Mouse (Mus musculus) heart, adult 2 months (tissue): ENCODE measurements around the gene Hvcn1. TPM values are rescaled to one million over a fixed set of nuclear protein-coding genes. Genes with fewer than 3 reads are reported as not detected.

Source experiments
- DNase-seq, 2 experiments: peaks; one replicate each; pipeline ENCODE4 v3.0.0; 2021
- H3K27ac ChIP-seq: fragments of 200-600 bp; 2 replicates; pipeline ENCODE4 v1.8.1; 2022
- H3K27me3 ChIP-seq: fragments of 200-500 bp; 2 replicates; pipeline ENCODE4 v1.6.1; 2012; ENCODE audit warnings: mild to moderate bottlenecking, low read length, inconsistent platforms, mixed read lengths; ENCODE audit not compliant: control insufficient read depth, insufficient read depth
- H3K36me3 ChIP-seq: fragments of 200-500 bp; 2 replicates; pipeline ENCODE4 v1.6.1; 2012; ENCODE audit warnings: low read length, inconsistent platforms; ENCODE audit not compliant: control insufficient read depth, insufficient read depth
- H3K4me1 ChIP-seq: fragments of 200-500 bp; 2 replicates; pipeline ENCODE4 v1.6.1; 2011; ENCODE audit warnings: low read length; ENCODE audit not compliant: control insufficient read depth, insufficient read depth
- H3K4me3 ChIP-seq: fragments of 200-600 bp; 2 replicates; pipeline ENCODE4 v1.8.1; 2022
- H3K79me2 ChIP-seq: fragments of 200-500 bp; replicated peaks from 2 replicates; pipeline ENCODE4 v1.6.1; 2012; ENCODE audit warnings: mild to moderate bottlenecking, inconsistent platforms, low read length, moderate library complexity, mixed read lengths; ENCODE audit not compliant: control insufficient read depth, insufficient read depth
- H3K9ac ChIP-seq: fragments of 200-500 bp; 2 replicates; pipeline ENCODE4 v1.6.1; 2012; ENCODE audit warnings: low read depth, mild to moderate bottlenecking, control low read depth, inconsistent platforms, low read length, mixed read lengths
- CTCF ChIP-seq: fragments of 200-600 bp; IDR thresholded peaks from 2 replicates; pipeline ENCODE4 v1.8.1; 2022; ENCODE audit warnings: antibody characterized with exemption, mild to moderate bottlenecking, moderate library complexity
- EP300 ChIP-seq: fragments of 200-500 bp; IDR thresholded peaks from 2 replicates; pipeline ENCODE4 v1.6.1; 2011; ENCODE audit warnings: low read depth, low read length, control low read depth; ENCODE audit not compliant: insufficient read depth
- POLR2A ChIP-seq: fragments of 200-500 bp; IDR thresholded peaks from 2 replicates; pipeline ENCODE4 v1.6.1; 2011; ENCODE audit warnings: mild to moderate bottlenecking, low read depth, low read length, control low read depth; ENCODE audit not compliant: insufficient read depth
- WGBS: fragments of 180-500 bp; shearing (Covaris S2); methylation state at CpG from one replicate; pipeline ENCODE4 v1.1.7; 2018; 5-methylcytosine and 5-hydroxymethylcytosine counted together
- intact Hi-C: fragments of 180-260 bp; cut with DNase I; formaldehyde crosslinking; loops from one replicate; pipeline ENCODE4 v1.15.1; 2025
- polyA plus RNA-seq: library from polyadenylated mRNA; depleted of rRNA; stranded (reverse); fragments of >200 nt; gene quantifications from 2 replicates; pipeline ENCODE4 v1.2.3, GENCODE M21; 2012
- total RNA-seq, 2 experiments: library from RNA; stranded (reverse); gene quantifications; 2 replicates each; pipeline ENCODE4 v1.2.3; 2021

The Hvcn1 gene
- total and polyA plus RNA-seq, 3 experiments = 0.81 to 2.9 (median 1.5) TPM

DNA sequence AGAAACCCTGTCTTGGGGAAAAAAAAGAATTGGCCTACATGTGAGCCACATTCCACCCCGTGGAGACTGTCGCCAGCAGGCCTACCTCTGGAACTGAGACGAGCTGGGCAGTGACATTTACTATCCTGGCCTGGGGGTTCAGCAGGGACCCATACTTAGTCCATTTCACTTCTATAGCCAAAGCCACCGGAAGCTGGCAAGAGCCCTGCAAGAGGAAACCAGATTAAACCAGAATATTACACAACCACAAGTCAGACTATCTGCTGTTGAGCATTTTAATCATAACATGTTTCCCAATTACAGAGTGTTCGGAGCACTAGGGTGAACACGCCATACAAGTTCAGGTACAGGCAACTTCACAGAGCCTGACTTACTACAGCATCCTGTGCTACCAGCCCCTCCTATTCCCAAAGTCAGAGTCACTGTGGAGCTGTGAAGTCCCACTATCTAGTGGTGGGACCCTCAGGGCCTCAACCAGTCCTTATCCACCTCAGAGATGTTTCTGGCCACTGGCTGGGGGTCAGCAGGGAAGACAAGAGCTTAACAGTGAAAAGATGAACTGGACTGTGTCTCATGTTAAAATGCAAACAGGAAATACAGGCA lies 36.0 kb downstream of the Hvcn1 start:
- no peaks in the 10 kb centered on the region for H3K27me3 ChIP-seq
- no peak overlapping the region for H3K9ac ChIP-seq
- no peaks in the 10 kb centered on the region for H3K79me2 ChIP-seq
- no peak overlapping the region for H3K4me3 ChIP-seq
- no peak for DNase-seq
- no peak for TF ChIP-seq POLR2A
- no peak for TF ChIP-seq EP300
- no peak for TF ChIP-seq CTCF
- WGBS = 80% methylated on average over 6 of the region's 6 CpGs
- peaks cover 2% of the 10 kb centered on the region; the same call in 1 of the 2 replicates for H3K4me1 ChIP-seq
- no peaks in the 10 kb centered on the region for H3K36me3 ChIP-seq
- intact Hi-C loops = loop anchor here (5.0 kb wide), 1 partner anchor 110 kb away; no protein-coding TSS in a partner anchor
- no peak overlapping the region; the same call in 1 of the 2 replicates for H3K27ac ChIP-seq

DNA sequence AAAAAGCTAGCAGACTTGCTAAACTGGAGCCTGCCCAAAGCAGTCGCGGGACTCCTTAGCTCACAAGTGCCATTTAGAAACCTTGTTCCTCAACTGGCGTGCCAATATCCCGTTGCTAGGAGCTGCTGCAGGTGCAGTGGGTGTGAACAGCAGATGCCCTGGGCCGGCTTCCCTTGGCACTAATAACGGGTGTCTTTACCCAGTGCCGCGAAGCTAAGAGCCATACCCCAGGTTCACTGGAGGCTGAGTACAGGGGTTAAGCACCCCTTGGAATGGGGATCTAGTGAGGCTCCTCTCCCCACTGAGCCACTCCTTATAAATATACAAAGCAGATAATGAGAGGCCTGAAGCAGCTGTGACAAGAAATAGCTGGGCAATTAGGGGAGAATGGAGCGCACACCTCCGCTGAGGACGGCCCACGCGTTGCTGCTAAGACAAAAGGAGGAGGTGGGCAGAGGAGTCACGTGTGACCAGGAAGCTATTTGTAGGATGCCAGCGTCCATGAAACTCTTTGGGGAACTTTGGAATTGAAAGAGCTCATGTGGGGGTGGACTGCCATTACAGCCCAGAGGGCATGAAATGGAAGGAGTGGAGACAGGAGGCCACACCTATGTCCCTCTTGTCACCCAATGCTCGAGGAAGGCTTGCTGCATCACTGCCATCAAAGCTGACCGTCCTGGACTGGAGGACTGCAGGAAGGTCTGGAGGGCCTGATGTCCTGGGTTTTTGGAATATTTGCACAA lies 37.3 kb downstream of the Hvcn1 start:
- Histone ChIP-seq H3K36me3 (no peaks in the 10 kb centered on the region), H3K27me3 (no peaks in the 10 kb centered on the region), H3K4me3 (no peak overlapping the region), H3K79me2 (no peaks in the 10 kb centered on the region), H3K4me1 (peaks cover 2% of the 10 kb centered on the region; the same call in 1 of the 2 replicates), H3K9ac (no peak overlapping the region), H3K27ac (no peak overlapping the region)
- no peak for TF ChIP-seq EP300
- no peak for TF ChIP-seq POLR2A
- no peak for TF ChIP-seq CTCF
- 91% methylated on average over 17 of the region's 17 CpGs for WGBS
- no peak for DNase-seq
- intact Hi-C loops = loop anchor here (5.0 kb wide), 1 partner anchor 112 kb away; no protein-coding TSS in a partner anchor

DNA sequence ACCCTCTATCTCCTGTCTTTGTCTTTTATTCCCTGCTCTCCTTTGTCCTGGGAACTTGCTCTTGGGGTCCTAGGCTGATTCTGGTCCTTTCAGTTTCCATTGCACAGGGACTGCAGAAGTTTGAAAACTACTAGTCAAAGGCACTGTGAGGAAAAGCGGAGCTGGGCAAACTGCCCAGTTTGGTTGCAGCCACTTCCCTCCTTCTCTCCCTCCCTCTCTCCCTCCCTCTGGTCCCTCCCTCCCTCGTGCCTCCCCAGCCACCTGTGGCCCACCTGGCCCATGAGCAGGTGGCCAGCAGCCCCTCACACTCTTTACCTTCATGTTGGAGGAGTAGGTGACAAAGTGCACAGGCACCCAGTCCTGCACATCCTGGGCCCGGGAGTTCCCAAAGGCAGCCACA lies 38.6 kb downstream of the Hvcn1 start:
- Histone ChIP-seq H3K27ac (no peak overlapping the region), H3K36me3 (no peaks in the 10 kb centered on the region), H3K9ac (no peak overlapping the region), H3K4me3 (no peak overlapping the region), H3K27me3 (no peaks in the 10 kb centered on the region), H3K79me2 (no peaks in the 10 kb centered on the region), H3K4me1 (no peaks in the 10 kb centered on the region)
- intact Hi-C loops = no loop called here
- TF ChIP-seq POLR2A = no peak
- TF ChIP-seq EP300 = no peak
- TF ChIP-seq CTCF = no peak
- WGBS = 54% methylated on average over 3 of the region's 3 CpGs
- DNase-seq = no peak

- Histone ChIP-seq H3K4me1 (no peaks in the 10 kb centered on the region), H3K27me3 (no peaks in the 10 kb centered on the region), H3K79me2 (no peaks in the 10 kb centered on the region), H3K36me3 (no peaks in the 10 kb centered on the region), H3K27ac (no peak overlapping the region), H3K9ac (no peak overlapping the region), H3K4me3 (no peak overlapping the region)
- DNase-seq = no peak
- intact Hi-C loops = no loop called here
- WGBS = 90% methylated on average over 10 of the region's 10 CpGs
- TF ChIP-seq CTCF (no peak), EP300 (no peak)
Measured at GRCm38 (mm10) chr5:122246547-122247167, 40.1 kb downstream of the Hvcn1 start.

- 54% methylated on average over 11 of the region's 11 CpGs for WGBS
Measured at GRCm38 (mm10) chr5:122247529-122247928, 40.9 kb downstream of the Hvcn1 start.

More at GRCm38 (mm10) chr5:122247529-122247928, 40.9 kb downstream of the Hvcn1 start:
- Histone ChIP-seq H3K79me2 (no peaks in the 10 kb centered on the region), H3K36me3 (no peaks in the 10 kb centered on the region), H3K27ac (no peak overlapping the region), H3K4me3 (no peak overlapping the region), H3K27me3 (no peaks in the 10 kb centered on the region), H3K4me1 (no peaks in the 10 kb centered on the region), H3K9ac (no peak overlapping the region)
- intact Hi-C loops = no loop called here
- TF ChIP-seq POLR2A (no peak), CTCF (no peak), EP300 (peak; percentile 85)
- DNase-seq = peak; percentile 49 to 67
